Mouse (Mus musculus) heart, postnatal 14 days (tissue): ENCODE results near the gene Exoc6b. TPM values are rescaled to one million over a fixed set of nuclear protein-coding genes. Genes with fewer than 3 reads are reported as not detected.

Experiments used
- DNase-seq, 2 experiments: peaks; one replicate each; pipeline ENCODE4 v3.0.0; 2021 to 2022
- intact Hi-C: fragments of 180-260 bp; cut with DNase I; formaldehyde crosslinking; loops from one replicate; pipeline ENCODE4 v1.15.1; 2025
- total RNA-seq, 2 experiments: library from RNA; stranded (reverse); gene quantifications; 2 replicates each; pipeline ENCODE4 v1.2.3; 2021

Exoc6b gene
- total RNA-seq, 2 experiments from 2014 or later: 21.2 to 21.9 TPM

DNA sequence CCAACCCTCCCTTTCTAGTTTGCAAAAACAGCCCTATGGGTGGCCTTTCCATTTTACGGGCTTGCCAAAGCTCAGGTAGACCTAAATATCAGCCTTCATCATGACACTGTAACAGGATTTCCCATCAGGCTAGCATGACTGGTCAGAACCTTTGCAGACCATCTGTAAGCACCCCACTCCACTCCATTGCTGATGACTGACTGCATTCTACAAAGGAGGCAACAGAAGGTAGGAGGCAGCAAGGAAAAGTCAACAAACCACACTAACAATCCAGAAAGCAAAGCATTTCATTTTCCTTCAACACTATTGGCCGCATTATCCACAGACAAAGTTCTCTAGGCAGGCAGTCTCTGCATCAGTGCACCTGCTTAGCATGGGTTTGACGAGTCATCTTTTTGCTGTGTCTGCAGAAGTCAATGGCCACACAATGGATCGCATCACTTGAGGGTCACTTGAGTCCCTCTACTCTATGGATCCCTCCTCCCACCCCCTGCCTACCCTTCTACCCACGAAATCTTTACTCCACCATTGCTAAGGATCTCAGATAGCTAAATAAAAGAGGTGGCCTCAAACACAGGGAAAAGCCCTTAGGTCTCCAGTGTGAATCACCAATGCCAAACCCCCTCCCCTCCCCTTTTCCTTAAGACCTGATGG lies 323.0 kb downstream of the Exoc6b start:
- intact Hi-C loops: no loop called here
- DNase-seq: no peak

DNA sequence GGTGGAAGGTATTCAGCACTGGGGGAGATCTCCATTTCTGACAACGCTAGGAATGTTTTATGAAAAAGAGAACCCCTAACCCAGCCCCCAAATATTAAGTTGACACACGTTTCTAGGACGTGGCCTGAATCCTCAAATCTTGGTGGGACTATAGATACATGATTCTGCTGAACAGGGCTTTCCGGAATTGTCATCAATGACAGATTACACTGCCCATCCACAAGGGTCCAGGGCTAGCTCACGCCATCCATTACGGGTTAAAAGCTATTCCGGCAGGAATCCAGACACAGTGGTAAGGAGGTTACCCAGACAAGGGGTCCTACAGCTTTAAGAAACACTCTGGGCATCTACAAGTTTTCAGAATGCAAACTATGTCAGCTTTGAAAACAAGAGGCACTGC lies 323.7 kb downstream of the Exoc6b start:
- DNase-seq: no peak
- intact Hi-C loops: no loop called here

DNA sequence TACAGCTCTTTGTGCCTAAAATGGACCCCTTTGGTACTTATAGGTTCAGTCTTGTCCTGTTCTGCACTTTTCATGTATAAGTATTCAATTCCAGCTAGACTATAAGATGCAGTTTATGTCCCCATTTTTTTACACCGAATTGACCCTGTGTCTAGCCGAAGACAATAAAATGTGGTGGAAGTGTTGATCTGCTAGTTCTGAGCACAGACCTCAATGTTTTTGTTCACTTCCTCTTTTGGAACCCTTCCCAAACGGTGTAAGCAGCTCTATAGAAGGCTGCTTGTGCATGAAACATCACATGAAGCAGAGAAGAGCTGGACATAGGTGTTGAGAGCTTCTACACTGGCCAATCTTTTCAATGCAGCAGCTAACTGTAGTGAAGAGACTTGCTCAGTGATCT lies 327.1 kb downstream of the Exoc6b start:
- DNase-seq: no peak
- intact Hi-C loops: no loop called here

DNA sequence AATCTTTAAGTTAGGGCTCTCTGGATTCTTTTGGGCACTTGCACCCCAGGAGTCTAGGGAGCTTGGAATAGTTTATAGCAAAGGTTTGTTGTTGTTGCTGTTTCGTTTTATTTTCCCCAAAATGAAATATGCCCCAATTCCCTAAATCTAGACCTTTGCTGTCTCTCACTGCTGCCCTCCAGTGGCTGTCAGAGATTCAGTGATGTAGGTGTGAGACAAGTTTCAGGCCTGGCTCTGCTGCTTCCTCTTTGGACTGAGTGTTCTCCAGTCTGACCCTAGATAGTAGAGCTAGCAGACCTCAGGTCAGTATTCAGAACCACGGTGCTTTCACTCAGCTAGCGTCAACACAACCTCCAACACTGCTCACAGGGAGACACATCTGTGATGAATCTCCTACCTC lies 332.4 kb downstream of the Exoc6b start:
- intact Hi-C loops: no loop called here
- peak; percentile 42 to 56 for DNase-seq

DNA sequence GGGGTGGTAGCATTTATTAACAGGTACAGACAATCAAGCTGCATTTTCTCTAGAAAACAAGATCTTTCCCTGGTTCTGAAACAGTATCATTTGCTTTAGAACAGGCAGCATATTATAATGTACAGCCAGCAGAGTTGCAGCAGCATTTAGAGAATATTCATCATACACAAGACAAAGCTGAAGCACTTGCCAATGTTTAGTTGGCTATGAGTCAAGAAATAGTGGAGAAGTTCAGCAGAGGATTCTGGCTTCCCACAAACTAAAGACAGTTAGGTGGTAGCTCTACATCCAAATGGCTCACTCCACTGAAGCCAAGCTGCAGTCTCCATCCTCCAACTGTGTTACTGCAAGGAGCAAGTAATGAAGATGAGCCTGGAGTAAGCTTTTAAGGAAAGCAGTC lies 342.4 kb downstream of the Exoc6b start:
- no peak for DNase-seq
- intact Hi-C loops: no loop called here

DNA sequence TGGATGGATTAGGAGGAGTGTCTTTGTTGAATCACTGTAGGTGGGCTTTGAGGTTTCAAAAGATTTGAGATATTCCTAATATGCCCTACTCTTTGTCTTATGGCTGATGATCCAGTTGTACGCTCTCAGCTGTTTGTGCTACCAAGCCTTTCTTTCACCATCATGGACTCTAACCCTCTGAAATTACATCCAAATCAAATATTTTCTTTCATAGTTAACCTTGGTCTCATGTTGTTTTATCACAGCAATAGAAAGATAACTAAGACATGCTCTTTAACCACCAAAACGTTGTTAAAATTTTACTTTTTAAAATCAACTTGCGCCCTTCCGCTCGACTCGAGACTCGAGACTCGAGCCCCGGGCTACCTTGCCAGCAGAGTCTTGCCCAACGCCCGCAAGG lies 356.1 kb downstream of the Exoc6b start:
- intact Hi-C loops: no loop called here
- no peak for DNase-seq

DNA sequence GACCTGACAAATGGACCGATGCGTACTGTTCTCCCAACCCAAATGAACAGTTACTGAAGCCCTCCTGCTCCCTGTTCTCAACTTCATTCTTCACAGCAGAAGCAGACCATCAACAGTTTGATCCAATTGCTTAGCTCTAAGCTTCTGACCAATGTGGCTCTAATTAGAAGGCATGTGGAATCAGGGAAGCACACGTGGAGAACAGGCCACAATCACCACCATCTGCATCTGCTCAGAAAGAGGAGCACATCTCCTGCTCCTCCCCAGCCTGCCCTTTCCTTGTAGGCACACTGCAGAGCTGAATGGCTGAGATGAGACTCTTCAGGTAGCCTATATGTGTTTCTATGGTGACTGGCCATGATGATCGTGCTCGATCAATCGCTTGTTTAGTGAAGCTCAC lies 358.5 kb downstream of the Exoc6b start:
- DNase-seq: no peak
- intact Hi-C loops: no loop called here

DNA sequence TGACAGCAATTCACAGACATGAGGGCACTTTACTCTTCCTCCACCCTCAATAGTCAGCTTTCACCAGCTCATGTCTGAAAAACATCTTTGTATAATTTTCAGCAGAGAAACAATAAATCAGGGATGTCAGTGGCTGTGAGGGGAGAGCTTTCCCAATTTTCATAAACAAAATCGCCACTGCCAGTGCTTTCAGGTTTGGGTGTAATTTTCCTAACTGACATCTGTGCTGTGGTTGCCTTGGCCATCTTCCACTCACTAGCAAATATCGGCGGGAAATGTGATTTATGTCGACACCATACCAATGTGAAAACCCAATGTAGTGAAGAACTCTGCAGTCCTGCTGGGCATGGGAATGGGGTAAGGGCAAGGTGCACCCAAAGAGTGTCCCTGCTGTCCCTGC lies 360.7 kb downstream of the Exoc6b start:
- intact Hi-C loops: no loop called here
- DNase-seq: no peak

DNA sequence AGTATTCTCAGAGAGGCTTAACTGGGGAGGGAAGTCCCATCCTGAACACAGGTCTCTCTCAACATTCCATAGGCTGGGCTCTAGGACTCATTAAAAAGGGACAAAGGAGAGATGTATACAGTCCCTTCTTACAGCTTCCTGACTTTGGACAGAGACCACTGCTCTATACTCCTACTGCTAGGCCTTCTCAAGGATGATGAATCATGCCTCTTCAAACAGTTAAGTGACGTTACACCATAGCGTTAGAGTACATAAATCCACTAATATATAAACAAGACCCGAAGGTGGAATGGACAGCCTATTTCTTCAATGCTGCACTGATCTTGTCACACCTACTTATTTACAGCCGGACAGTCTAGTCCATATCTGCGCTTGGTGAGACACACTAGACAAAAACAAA lies 369.7 kb downstream of the Exoc6b start:
- intact Hi-C loops: no loop called here
- DNase-seq: no peak

DNA sequence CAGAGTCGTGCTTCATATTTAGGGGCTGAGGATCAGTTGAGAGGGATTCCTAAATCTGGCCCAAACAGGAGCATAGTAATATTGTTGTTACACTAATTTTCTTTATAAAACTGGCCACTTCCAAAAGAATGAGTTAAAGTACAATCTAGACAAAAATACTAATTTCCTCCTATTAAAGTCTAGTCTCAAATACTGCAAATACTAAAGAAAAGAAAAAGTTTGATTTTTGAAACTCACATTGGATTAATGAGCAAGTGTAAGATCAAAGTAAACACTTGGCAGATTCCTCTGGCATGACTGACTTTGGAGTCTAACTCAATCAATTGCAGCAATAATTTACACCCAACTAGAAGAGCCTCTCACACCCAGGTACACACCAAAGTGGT lies 371.0 kb downstream of the Exoc6b start:
- DNase-seq: no peak
- intact Hi-C loops: no loop called here

DNA sequence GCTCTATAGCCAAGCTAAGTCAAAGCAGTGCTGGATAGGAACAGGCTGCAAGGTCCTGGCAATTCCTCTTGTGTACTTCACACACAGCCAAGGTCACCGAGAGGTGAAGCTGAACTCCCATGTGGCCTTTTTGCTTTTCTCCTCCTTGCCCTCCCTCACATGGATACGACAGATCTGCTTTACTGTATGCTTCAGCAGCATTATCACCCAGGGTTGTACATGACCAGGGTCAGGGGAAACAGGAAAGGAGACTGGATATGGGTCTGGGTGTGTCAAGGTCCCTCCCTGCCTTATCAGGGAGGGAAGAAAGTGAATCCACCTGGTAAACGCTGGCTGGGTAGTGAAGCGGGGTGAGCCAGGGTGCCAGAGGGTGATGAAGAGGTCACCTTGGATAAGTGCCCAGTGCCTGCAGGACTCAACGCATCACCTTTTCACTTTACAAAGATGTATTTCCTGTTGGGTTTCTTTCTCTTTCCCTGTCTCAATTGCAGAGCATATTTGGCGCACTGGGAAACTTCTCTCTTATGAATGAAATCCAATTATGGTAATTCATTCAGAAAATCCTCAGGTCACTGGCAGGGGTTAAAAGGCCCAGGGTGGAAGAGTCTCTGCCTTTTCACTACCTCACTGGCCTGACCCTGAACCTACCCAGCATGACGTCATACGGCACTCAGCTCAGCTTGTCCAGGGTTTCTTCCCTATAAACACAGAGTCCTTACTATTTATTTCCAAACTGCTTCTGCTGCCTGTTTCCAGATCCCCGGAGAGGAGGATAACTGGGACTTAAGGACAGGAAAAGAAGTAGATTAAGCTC lies 371.6 kb downstream of the Exoc6b start:
- intact Hi-C loops: no loop called here
- peak; percentile 27 to 64 for DNase-seq

DNA sequence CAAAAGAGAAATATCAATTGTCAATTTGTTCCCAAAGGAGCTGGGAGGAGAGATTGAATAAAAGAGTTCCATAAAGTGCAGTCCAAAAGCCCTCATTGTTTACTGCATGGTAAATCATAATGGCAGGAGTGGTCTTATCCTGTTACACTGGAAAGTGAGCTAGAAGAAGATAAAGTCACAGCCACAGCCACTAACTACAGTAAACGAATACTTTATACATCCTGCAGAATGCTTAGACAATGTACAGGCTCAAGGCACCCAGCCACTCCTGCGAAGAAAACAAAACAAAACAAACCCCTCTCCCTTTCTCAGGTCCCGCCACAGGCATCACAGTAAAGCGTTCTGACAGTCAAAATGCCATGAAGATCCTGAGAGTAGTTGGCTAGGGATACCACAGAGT lies 375.5 kb downstream of the Exoc6b start:
- no peak for DNase-seq
- intact Hi-C loops: no loop called here

DNA sequence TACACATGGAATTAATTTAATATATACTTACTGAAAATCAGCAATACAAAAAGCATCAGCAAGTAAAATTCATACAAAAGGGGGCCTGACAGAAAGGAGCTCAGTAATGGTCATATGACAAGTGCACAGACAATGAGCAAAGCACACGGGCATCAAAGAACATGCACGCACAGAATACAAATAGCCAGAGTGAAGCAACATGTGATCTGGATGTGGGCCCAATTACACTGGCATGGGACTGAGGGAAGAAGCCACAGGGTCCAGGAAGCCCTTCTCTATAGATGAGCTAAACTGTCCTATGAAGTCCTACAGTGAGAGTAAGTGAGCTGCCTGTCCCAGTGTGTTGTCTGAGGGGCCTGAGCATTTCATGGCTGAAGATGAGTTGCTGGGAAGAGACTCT lies 376.1 kb downstream of the Exoc6b start:
- DNase-seq: no peak
- intact Hi-C loops: no loop called here

DNA sequence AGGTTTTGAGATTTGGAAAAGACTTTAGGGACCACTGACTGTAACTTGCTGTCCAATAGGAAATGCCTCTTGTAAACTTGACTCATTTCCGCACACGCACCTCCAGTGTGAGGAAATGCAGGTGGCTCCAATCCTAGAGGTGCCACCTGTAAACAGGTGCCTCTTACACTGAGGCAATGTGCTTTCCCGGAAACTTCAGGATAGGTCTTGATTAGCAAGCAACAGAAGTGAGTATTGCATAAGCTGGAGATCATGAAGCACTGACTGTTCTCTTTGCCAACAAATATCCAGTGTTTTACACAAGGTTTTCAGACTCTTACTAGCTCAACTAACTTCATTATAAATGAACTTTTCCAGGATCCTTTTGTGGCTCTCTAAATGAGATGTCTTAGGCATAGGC lies 377.4 kb downstream of the Exoc6b start:
- intact Hi-C loops: no loop called here

DNA sequence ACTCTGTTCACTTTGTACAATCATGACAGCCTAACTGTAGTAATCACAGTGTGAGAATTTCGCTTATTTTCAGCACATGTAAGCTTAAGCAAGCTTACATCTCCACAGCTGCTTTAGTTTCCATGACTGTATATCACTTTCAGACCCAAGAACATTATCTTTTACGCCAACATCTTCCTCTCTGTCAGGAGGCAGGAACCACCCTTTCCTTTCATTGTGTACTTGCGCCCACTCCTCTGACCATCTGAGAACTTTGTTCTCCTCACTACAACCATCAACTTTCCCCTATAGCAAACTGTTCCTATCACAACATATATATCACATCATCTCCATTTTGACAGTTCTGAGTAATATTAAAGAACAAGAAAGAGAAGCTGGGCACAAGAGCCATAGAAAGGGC lies 391.5 kb downstream of the Exoc6b start:
- DNase-seq: no peak
- intact Hi-C loops: no loop called here

More for the DNA sequence above, 377.4 kb downstream of the Exoc6b start:
- no peak for DNase-seq

DNA sequence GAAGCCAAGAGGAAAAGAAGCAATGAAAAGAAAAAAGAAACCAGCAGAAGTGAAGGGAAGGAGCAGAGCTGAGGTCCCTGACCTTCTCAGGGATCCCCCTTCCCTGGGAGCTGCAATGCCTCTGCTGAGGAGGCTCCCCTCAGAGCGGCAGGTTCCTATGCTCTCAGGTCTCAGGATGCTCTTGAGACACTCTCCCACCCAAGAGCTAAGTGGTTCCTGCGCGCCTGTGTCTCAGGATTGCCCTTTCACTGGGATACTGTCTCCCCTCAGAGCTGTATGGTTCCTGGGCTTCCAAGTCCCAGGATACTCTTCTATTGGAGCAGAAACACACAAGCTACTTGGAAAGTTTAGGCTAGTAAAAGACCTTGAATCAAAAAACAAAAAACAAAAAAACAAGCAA lies 394.4 kb downstream of the Exoc6b start:
- no peak for DNase-seq
- intact Hi-C loops: no loop called here

DNA sequence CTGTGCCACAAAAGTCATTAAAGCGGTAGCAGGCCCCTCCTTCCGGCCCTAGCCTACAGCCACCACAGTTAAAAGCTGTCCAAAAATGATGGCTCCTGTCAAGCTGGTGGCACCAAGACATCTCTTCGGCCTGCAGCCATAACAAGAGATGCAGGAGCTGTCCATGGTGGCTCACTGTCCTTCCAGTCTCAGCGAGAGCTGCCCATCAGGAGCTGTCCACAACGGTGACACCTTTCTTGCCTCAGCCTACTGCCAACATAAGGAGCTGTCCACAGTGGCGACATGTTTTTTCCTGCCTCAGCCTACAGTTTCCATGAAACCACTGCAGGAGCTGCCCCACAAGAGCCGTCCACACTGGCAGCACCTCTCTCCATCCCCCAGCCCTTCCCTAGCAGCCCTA lies 395.2 kb downstream of the Exoc6b start:
- intact Hi-C loops: no loop called here
- DNase-seq: peak in 1 of 2 experiments; percentile 9

DNA sequence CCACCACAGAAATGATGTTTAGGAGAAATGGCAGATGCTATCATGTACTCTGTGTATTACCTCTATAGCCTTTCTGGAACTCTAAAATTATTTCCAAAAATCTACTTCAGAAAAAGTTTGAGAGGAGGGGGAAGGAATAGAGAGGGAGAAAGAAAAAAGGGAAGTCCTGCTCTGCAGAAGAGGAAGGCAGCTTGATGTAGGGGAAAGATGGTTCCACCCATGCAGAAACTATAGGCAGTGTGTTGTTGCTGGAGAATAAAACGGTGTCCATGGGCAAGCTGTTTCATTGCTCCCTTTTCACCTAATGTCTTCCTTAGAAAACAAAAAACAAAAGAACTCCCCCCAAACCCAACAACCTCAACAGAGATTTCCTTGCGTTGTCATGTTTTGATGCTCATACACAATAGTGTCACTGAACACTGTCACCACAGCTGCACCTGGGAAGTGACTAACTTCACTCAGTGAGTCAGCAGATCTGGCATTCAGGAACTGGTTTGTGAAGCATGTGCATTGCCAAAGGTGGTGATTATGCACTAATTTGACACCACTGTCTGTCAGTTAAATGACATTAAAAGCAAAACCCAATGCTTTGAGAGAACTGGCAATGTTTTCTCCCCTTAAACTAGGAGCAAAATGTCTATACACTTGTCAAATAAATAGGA lies 407.7 kb downstream of the Exoc6b start:
- intact Hi-C loops: no loop called here
- no peak for DNase-seq

DNA sequence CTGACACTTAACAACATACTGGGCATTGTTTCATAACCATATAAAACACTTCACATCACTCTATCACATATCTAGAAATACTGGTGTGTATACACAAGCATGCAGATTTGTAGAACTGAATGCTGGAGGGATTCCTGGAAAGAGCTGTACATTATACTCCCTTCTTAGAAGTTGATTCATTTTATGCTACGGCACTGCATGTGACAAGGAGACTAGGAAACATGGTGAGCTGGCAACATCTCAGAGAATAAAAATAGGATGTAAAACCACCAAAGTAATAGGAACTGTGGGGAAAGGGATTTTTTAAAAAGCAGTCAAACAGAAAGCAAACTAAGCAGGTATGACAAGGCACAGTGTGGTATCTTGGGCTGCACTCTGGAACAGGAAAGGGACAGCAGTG lies 408.3 kb downstream of the Exoc6b start:
- DNase-seq: no peak
- intact Hi-C loops: no loop called here

DNA sequence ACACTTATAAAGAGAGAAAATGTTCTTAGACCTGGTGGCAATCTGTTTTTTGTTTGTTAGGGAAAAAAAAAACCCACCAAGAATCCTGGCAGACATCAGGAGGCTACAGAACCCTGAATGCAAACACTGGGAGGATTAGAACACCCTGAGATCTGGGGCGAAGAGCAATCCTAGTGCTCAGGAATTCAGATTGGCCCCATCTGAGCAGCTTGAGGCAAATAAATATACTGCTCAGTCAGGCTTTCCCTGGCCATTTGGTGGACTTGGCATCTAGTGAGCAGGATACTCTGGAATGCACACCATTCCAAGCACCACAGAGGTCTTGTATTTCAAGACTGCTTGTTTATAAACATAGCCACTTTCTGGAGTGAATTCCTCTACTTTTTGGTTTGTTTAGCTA lies 412.2 kb downstream of the Exoc6b start:
- intact Hi-C loops: no loop called here
- DNase-seq: no peak

DNA sequence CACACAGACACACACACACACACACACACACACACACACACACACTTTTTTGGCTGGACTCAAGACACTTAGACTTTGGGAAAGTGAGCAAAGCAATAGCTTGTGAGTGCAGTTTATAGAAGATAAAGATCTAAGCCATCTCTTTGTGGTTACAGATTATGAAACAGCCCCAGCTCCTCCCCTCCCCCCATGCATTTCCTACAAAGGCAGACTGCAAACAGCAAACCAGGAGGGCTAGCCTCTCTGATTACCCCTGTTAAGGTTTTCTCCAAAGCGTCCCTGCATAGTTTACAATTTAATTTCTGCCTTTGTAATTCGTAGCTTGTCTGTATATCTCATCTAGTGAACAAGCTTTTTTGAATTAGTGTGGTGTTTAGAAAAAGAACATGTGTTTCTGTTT lies 412.6 kb downstream of the Exoc6b start:
- intact Hi-C loops: no loop called here
- no peak for DNase-seq

DNA sequence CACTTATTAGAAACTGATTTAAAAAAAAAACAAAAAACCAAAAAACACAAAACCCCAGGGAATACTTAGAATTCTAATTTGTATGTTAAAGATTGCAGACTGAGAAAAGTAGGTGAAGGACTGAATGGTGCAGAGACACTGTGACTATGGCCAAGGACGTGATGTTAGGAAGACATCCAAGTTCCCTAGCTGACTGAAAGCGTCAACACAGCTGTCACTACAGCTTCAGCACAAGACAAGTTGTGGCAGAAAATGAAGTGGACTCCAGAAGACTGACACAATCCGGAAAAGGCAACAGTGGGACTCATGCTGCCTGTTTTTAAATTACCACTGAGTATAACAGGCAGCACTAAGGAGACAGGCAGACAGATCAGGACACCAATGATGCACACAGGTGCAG lies 417.4 kb downstream of the Exoc6b start:
- no peak for DNase-seq
- intact Hi-C loops: no loop called here
